Mouse (Mus musculus): ENCODE measurements at regions not wholly inside any gene's neighbourhood (a gene's known extent, or its start where the extent isn't known, plus 50 kb on each side); places are given as distances from the start of the nearest gene placed in this dataset.

GRCm38 (mm10) chr12:90876230-90877005, 138.2 kb upstream of the Dio2 start:
- no peaks in the 10 kb centered on the region for H3K36me3 ChIP-seq (replicated peaks)
- H3K9me3 ChIP-seq: no peaks in the 10 kb centered on the region
- no peaks in the 10 kb centered on the region for H3K27me3 ChIP-seq (replicated peaks)
- no peaks in the 10 kb centered on the region for H3K4me1 ChIP-seq
- 86% methylated on average over 5 of the region's 5 CpGs for WGBS
- no peak overlapping the region for H3K9ac ChIP-seq
- H3K27ac ChIP-seq: no peak overlapping the region
- ATAC-seq (replicated peaks): no peak
- no peak overlapping the region for H3K4me3 ChIP-seq
- H3K4me2 ChIP-seq: no peak overlapping the region

GRCm38 (mm10) chr12:90874840-90875239, 136.6 kb upstream of the Dio2 start:
- ATAC-seq (replicated peaks): no peak
- no peaks in the 10 kb centered on the region for H3K4me1 ChIP-seq
- no peak overlapping the region for H3K4me3 ChIP-seq
- WGBS: 95% methylated on average over 3 of the region's 3 CpGs
- no peaks in the 10 kb centered on the region for H3K9me3 ChIP-seq
- no peak overlapping the region for H3K27ac ChIP-seq
- H3K9ac ChIP-seq: no peak overlapping the region
- no peaks in the 10 kb centered on the region for H3K27me3 ChIP-seq (replicated peaks)
- no peaks in the 10 kb centered on the region for H3K36me3 ChIP-seq (replicated peaks)
- no peak overlapping the region for H3K4me2 ChIP-seq

- ATAC-seq (replicated peaks): no peak
- Histone ChIP-seq H3K9ac (no peak overlapping the region), H3K36me3 (replicated peaks) (no peaks in the 10 kb centered on the region), H3K9me3 (no peaks in the 10 kb centered on the region), H3K4me2 (no peak overlapping the region), H3K4me3 (no peak overlapping the region), H3K4me1 (no peaks in the 10 kb centered on the region), H3K27me3 (replicated peaks) (no peaks in the 10 kb centered on the region), H3K27ac (no peak overlapping the region)
- 87% methylated on average over 3 of the region's 3 CpGs for WGBS
These were observed 135.7 kb upstream of the Dio2 start for GRCm38 (mm10) chr12:90873959-90874358.

- Histone ChIP-seq H3K9me3 (no peaks in the 10 kb centered on the region), H3K4me1 (no peaks in the 10 kb centered on the region), H3K4me3 (no peak overlapping the region), H3K4me2 (no peak overlapping the region), H3K36me3 (replicated peaks) (no peaks in the 10 kb centered on the region), H3K27me3 (replicated peaks) (no peaks in the 10 kb centered on the region), H3K9ac (no peak overlapping the region), H3K27ac (no peak overlapping the region)
- 86% methylated on average over 4 of the region's 4 CpGs for WGBS
- ATAC-seq (replicated peaks): no peak
These were observed 128.4 kb upstream of the Dio2 start for GRCm38 (mm10) chr12:90866597-90866996.

- Histone ChIP-seq H3K9ac (no peak overlapping the region), H3K9me3 (no peaks in the 10 kb centered on the region), H3K27ac (no peak overlapping the region), H3K4me1 (no peaks in the 10 kb centered on the region), H3K36me3 (replicated peaks) (no peaks in the 10 kb centered on the region), H3K4me3 (no peak overlapping the region), H3K4me2 (no peak overlapping the region), H3K27me3 (replicated peaks) (no peaks in the 10 kb centered on the region)
- WGBS: 91% methylated on average over 3 of the region's 3 CpGs
- no peak for ATAC-seq (replicated peaks)
These were observed 124.4 kb upstream of the Dio2 start for GRCm38 (mm10) chr12:90862632-90863031.

- 63% methylated on average over 3 of the region's 3 CpGs for WGBS
- H3K9me3 ChIP-seq: no peaks in the 10 kb centered on the region
- H3K9ac ChIP-seq: no peak overlapping the region
- no peak overlapping the region for H3K4me3 ChIP-seq
- no peaks in the 10 kb centered on the region for H3K27me3 ChIP-seq (replicated peaks)
- no peaks in the 10 kb centered on the region for H3K36me3 ChIP-seq (replicated peaks)
- H3K4me1 ChIP-seq: no peaks in the 10 kb centered on the region
- no peak overlapping the region for H3K4me2 ChIP-seq
- H3K27ac ChIP-seq: no peak overlapping the region
- no peak for ATAC-seq (replicated peaks)
These were observed 119.5 kb upstream of the Dio2 start for GRCm38 (mm10) chr12:90857746-90858145.

- no peak overlapping the region for H3K4me3 ChIP-seq
- no peak for ATAC-seq (replicated peaks)
- H3K4me2 ChIP-seq: no peak overlapping the region
- WGBS: 69% methylated on average over 6 of the region's 6 CpGs
- no peak overlapping the region for H3K9ac ChIP-seq
- H3K27me3 ChIP-seq (replicated peaks): no peaks in the 10 kb centered on the region
- H3K9me3 ChIP-seq: no peaks in the 10 kb centered on the region
- no peaks in the 10 kb centered on the region for H3K4me1 ChIP-seq
- no peaks in the 10 kb centered on the region for H3K36me3 ChIP-seq (replicated peaks)
- no peak overlapping the region for H3K27ac ChIP-seq
These were observed 72.4 kb upstream of the Dio2 start for GRCm38 (mm10) chr12:90810666-90811065.

GRCm38 (mm10) chr12:90790562-90790961, 52.3 kb upstream of the Dio2 start:
- H3K4me3 ChIP-seq: no peak overlapping the region
- no peaks in the 10 kb centered on the region for H3K27me3 ChIP-seq (replicated peaks)
- H3K4me2 ChIP-seq: no peak overlapping the region
- H3K36me3 ChIP-seq (replicated peaks): no peaks in the 10 kb centered on the region
- 93% methylated on average over 2 of the region's 2 CpGs for WGBS
- no peaks in the 10 kb centered on the region for H3K9me3 ChIP-seq
- no peaks in the 10 kb centered on the region for H3K4me1 ChIP-seq
- no peak for ATAC-seq (replicated peaks)
- H3K9ac ChIP-seq: no peak overlapping the region
- H3K27ac ChIP-seq: no peak overlapping the region
